Mouse (Mus musculus): ENCODE data around the gene Gja8. TPM values are rescaled to one million over a fixed set of nuclear protein-coding genes. Genes with fewer than 3 reads are reported as not detected.

The Gja8 gene
- total and polyA plus RNA-seq, 2 experiments from 2014 or later: 0.05 TPM

DNA sequence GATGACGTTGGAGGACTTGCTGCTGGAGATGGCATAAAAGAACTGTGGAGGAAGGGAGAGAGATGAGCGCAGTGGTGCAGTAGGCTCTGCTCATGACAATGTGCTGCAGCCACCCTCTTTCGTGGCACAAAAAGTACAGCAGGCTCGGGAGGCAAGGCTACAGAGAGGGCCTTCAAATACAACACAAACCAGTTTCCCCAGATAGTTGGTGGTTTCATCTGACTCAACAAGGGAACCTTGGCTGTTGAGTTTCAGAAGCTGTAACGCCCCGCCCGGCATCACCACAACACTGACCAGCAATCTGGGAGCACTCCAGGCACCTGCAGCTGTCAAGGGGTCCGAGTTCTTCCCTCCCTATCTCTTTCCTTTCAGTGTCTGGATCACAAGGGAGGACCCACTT, 53.3 kb downstream of the Gja8 start:
- Histone ChIP-seq H3K27ac (ENCODE audit: low read depth, low read length) (no peak overlapping the region), H3K9me3 (ENCODE audit: low read length) (no peaks in the 10 kb centered on the region), H3K36me3 (ENCODE audit: insufficient read depth, low read length) (peaks cover 63% of the 10 kb centered on the region), H3K27me3 (ENCODE audit: insufficient read depth, low read length) (no peaks in the 10 kb centered on the region), H3K9ac (replicated peaks; ENCODE audit: low read length, poor library complexity, severe bottlenecking) (no peak overlapping the region), H3K4me2 (ENCODE audit: low read depth, low read length, poor library complexity, severe bottlenecking) (no peak overlapping the region), H3K4me1 (ENCODE audit: insufficient read depth, low read length) (no peaks in the 10 kb centered on the region), H3K4me3 (ENCODE audit: low read depth, low read length) (no peak overlapping the region)
- TF ChIP-seq CTCF (IDR thresholded peaks at IDR 0.05): no peak
- DNase-seq (ENCODE audit: low spot score) (no peak), ATAC-seq (ENCODE audit: low FRiP score) (no peak)
- 97% methylated on average over 8 of the region's 8 CpGs for WGBS

DNA sequence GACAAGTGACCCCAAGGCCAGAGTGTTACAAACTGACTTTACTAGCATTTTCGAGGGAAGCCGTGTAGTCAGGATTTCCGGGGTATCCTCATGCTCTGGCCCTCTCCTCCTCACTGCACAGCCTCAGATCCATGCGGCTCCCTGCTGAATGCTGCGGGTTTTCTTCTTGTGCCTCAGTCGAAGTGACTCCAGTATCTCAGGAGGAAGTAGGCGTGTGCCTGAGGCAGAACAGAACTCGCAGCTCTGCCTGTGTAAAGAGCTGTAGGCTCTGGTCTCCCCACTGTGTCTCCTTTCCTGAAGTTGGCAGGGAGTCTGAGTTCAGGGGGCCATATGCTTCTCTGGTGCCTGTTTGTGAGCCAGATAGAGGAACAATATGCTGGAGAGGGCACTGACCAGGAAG, 54.8 kb downstream of the Gja8 start:
- DNase-seq (ENCODE audit: low spot score): no peak
- 87% methylated on average over 8 of the region's 8 CpGs for WGBS
- H3K4me3 ChIP-seq (ENCODE audit: low read depth, low read length): no peak overlapping the region
- H3K9ac ChIP-seq (replicated peaks; ENCODE audit: low read length, poor library complexity, severe bottlenecking): no peak overlapping the region
- H3K27ac ChIP-seq (ENCODE audit: low read depth, low read length): no peak overlapping the region
- H3K4me2 ChIP-seq (ENCODE audit: low read depth, low read length, poor library complexity, severe bottlenecking): no peak overlapping the region
- no peaks in the 10 kb centered on the region for H3K4me1 ChIP-seq (ENCODE audit: insufficient read depth, low read length)
- no peaks in the 10 kb centered on the region for H3K27me3 ChIP-seq (ENCODE audit: insufficient read depth, low read length)
- no peaks in the 10 kb centered on the region for H3K9me3 ChIP-seq (ENCODE audit: low read length)
- H3K36me3 ChIP-seq (ENCODE audit: insufficient read depth, low read length): peaks cover 60% of the 10 kb centered on the region
- ATAC-seq (ENCODE audit: low FRiP score): no peak
- no peak for TF ChIP-seq CTCF (IDR thresholded peaks at IDR 0.05)

DNA sequence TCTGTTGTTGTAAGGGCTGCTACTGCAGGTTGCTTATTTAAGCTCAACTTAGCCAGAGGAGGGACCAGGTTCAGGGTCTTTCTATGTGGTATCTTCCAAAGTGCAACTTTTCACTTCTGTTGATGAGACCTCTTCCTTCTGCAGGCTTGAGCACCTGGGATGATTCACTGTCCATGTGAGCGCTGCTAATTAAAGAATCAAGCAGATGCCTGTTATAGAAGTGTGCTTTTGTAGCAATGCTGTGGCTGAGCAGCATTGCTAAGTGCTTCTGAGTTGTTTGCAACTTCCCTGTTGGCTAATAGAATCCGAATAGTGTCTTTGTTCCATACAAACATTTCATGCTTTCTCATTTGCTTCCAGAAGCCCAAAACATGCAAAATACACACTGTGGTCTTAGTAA, 55.5 kb downstream of the Gja8 start:
- H3K27me3 ChIP-seq (ENCODE audit: insufficient read depth, low read length): no peaks in the 10 kb centered on the region
- TF ChIP-seq CTCF (IDR thresholded peaks at IDR 0.05): no peak
- no peaks in the 10 kb centered on the region for H3K9me3 ChIP-seq (ENCODE audit: low read length)
- no peak overlapping the region for H3K4me3 ChIP-seq (ENCODE audit: low read depth, low read length)
- ATAC-seq (ENCODE audit: low FRiP score): no peak
- no peak overlapping the region for H3K9ac ChIP-seq (replicated peaks; ENCODE audit: low read length, poor library complexity, severe bottlenecking)
- no peak overlapping the region for H3K27ac ChIP-seq (ENCODE audit: low read depth, low read length)
- peaks cover 58% of the 10 kb centered on the region for H3K36me3 ChIP-seq (ENCODE audit: insufficient read depth, low read length)
- WGBS: 97% methylated on average over 2 of the region's 2 CpGs
- no peaks in the 10 kb centered on the region for H3K4me1 ChIP-seq (ENCODE audit: insufficient read depth, low read length)
- no peak for DNase-seq (ENCODE audit: low spot score)
- H3K4me2 ChIP-seq (ENCODE audit: low read depth, low read length, poor library complexity, severe bottlenecking): no peak overlapping the region

DNA sequence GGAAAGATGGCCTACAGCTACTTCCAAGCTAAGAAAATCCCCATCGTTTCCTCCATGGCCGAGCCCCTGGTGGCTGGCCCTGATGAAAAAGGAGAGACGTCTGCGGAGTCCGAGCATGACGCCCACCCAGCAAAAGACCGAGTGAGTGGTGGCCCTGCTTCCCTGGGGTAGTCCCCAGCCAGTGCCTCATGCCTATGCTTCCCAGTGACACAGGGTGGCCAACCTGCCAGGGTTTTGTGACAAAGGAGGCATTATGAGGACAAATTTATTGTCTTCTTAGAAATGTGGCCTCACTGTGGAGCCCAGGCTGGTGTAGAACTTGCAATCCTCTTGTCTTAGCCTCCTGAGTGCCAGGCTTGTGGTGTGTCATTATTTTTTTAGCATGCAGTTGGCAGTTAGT, 56.7 kb downstream of the Gja8 start:
- H3K9me3 ChIP-seq (ENCODE audit: low read length): no peaks in the 10 kb centered on the region
- no peak for ATAC-seq (ENCODE audit: low FRiP score)
- no peak overlapping the region for H3K4me3 ChIP-seq (ENCODE audit: low read depth, low read length)
- peaks cover 52% of the 10 kb centered on the region for H3K36me3 ChIP-seq (ENCODE audit: insufficient read depth, low read length)
- 92% methylated on average over 7 of the region's 7 CpGs for WGBS
- H3K9ac ChIP-seq (replicated peaks; ENCODE audit: low read length, poor library complexity, severe bottlenecking): no peak overlapping the region
- DNase-seq (ENCODE audit: low spot score): no peak
- H3K4me1 ChIP-seq (ENCODE audit: insufficient read depth, low read length): no peaks in the 10 kb centered on the region
- H3K4me2 ChIP-seq (ENCODE audit: low read depth, low read length, poor library complexity, severe bottlenecking): no peak overlapping the region
- H3K27me3 ChIP-seq (ENCODE audit: insufficient read depth, low read length): no peaks in the 10 kb centered on the region
- TF ChIP-seq CTCF (IDR thresholded peaks at IDR 0.05): no peak
- no peak overlapping the region for H3K27ac ChIP-seq (ENCODE audit: low read depth, low read length)

DNA sequence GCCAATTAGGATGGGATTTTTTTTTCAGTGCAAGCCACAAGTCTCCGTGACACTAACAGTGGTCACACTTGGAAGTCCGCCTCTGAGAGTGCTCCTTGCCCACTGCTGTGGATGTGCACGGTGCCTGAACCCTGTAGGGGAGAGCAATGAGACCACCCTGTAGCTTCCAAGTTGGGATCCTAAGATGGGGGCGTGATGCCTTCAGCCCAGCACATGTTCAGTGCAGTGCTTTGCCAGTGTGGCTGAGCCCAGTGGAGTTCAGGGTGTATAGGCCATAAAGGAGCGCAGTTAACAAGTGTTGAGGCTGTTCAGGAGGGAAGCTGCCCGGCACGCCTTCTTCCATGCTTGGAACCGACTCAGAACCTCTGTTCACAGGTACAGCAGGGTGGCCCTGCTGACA, 57.3 kb downstream of the Gja8 start:
- DNase-seq (ENCODE audit: low spot score) (no peak), ATAC-seq (ENCODE audit: low FRiP score) (no peak)
- 93% methylated on average over 8 of the region's 8 CpGs for WGBS
- no peak for TF ChIP-seq CTCF (IDR thresholded peaks at IDR 0.05)
- Histone ChIP-seq H3K9me3 (ENCODE audit: low read length) (no peaks in the 10 kb centered on the region), H3K4me1 (ENCODE audit: insufficient read depth, low read length) (no peaks in the 10 kb centered on the region), H3K36me3 (ENCODE audit: insufficient read depth, low read length) (peaks cover 49% of the 10 kb centered on the region), H3K4me2 (ENCODE audit: low read depth, low read length, poor library complexity, severe bottlenecking) (no peak overlapping the region), H3K9ac (replicated peaks; ENCODE audit: low read length, poor library complexity, severe bottlenecking) (no peak overlapping the region), H3K27me3 (ENCODE audit: insufficient read depth, low read length) (no peaks in the 10 kb centered on the region), H3K4me3 (ENCODE audit: low read depth, low read length) (no peak overlapping the region), H3K27ac (ENCODE audit: low read depth, low read length) (no peak overlapping the region)

DNA sequence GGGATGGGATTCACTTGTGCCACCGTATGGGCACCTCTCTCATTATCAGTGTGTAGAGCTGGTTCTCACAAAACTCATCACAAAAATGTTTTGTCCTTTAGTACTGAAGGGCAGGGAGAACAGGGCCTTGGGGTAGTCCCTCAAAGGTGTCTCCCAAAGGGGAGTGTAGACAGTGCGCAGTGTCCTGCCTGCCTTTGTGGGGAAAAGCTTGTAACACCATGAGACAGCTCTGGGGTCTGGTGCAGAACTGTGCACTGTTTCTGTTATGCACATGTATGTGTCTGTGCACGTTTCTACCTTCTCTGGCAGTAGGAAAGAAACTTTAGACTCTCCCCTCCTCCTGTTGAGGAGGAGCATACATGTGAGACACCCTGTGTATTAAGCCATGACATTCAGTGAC, 58.0 kb downstream of the Gja8 start:
- no peak for TF ChIP-seq CTCF (IDR thresholded peaks at IDR 0.05)
- H3K4me1 ChIP-seq (ENCODE audit: insufficient read depth, low read length): no peaks in the 10 kb centered on the region
- H3K4me2 ChIP-seq (ENCODE audit: low read depth, low read length, poor library complexity, severe bottlenecking): no peak overlapping the region
- DNase-seq (ENCODE audit: low spot score) (no peak), ATAC-seq (ENCODE audit: low FRiP score) (no peak)
- no peaks in the 10 kb centered on the region for H3K27me3 ChIP-seq (ENCODE audit: insufficient read depth, low read length)
- no peak overlapping the region for H3K9ac ChIP-seq (replicated peaks; ENCODE audit: low read length, poor library complexity, severe bottlenecking)
- no peak overlapping the region for H3K4me3 ChIP-seq (ENCODE audit: low read depth, low read length)
- WGBS: 87% methylated on average over 3 of the region's 3 CpGs
- no peak overlapping the region for H3K27ac ChIP-seq (ENCODE audit: low read depth, low read length)
- H3K36me3 ChIP-seq (ENCODE audit: insufficient read depth, low read length): peaks cover 43% of the 10 kb centered on the region
- no peaks in the 10 kb centered on the region for H3K9me3 ChIP-seq (ENCODE audit: low read length)

Other genes with a start within 250 kb of the Gja8 start
- 33.1 and 46.0 TPM in 2 replicates for gene Pias3, start 229.6 kb downstream of the Gja8 start, total RNA-seq (2014; rRNA removed)
- gene Pias3, start 229.6 kb downstream of the Gja8 start, polyA plus RNA-seq (2015; fragmentation: Nextera tagmentation; extraction: Ambion mirVana): 44.2 and 49.7 TPM in 2 replicates
- 6.5 and 11.9 TPM in 2 replicates for gene Nudt17, start 217.5 kb downstream of the Gja8 start, total RNA-seq (2014; rRNA removed)
- 18.5 and 20.6 TPM in 2 replicates for gene Nudt17, start 217.5 kb downstream of the Gja8 start, polyA plus RNA-seq (2015; fragmentation: Nextera tagmentation; extraction: Ambion mirVana)
- 12.6 and 14.7 TPM in 2 replicates for gene Polr3c, start 198.4 kb downstream of the Gja8 start, total RNA-seq (2014; rRNA removed)
- gene Polr3c, start 198.4 kb downstream of the Gja8 start, polyA plus RNA-seq (2015; fragmentation: Nextera tagmentation; extraction: Ambion mirVana): 26.4 and 30.7 TPM in 2 replicates
- 59.6 and 63.4 TPM in 2 replicates for gene Rnf115, start 198.4 kb downstream of the Gja8 start, total RNA-seq (2014; rRNA removed)
- 71.8 and 76.5 TPM in 2 replicates for gene Rnf115, start 198.4 kb downstream of the Gja8 start, polyA plus RNA-seq (2015; fragmentation: Nextera tagmentation; extraction: Ambion mirVana)
- gene Pdzk1, start 96.7 kb downstream of the Gja8 start, total RNA-seq (2014; rRNA removed): 0.27 TPM in 1 of 2 replicates, not detected in the other
- gene Pdzk1, start 96.7 kb downstream of the Gja8 start, polyA plus RNA-seq (2015; fragmentation: Nextera tagmentation; extraction: Ambion mirVana): 0.14 TPM in 1 of 2 replicates, not detected in the other
- gene Cd160, start 96.7 kb downstream of the Gja8 start, total RNA-seq (2014; rRNA removed): not detected in 2 replicates
- 0.06 and 0.21 TPM in 2 replicates for gene Cd160, start 96.7 kb downstream of the Gja8 start, polyA plus RNA-seq (2015; fragmentation: Nextera tagmentation; extraction: Ambion mirVana)
- gene Gja5, start 21.3 kb downstream of the Gja8 start, total RNA-seq (2014; rRNA removed): 0.80 and 0.88 TPM in 2 replicates
- 0.93 and 2.1 TPM in 2 replicates for gene Gja5, start 21.3 kb downstream of the Gja8 start, polyA plus RNA-seq (2015; fragmentation: Nextera tagmentation; extraction: Ambion mirVana)
- gene Gpr89, start 20.7 kb downstream of the Gja8 start, total RNA-seq (2014; rRNA removed): 23.2 and 28.9 TPM in 2 replicates
- 34.1 and 35.9 TPM in 2 replicates for gene Gpr89, start 20.7 kb downstream of the Gja8 start, polyA plus RNA-seq (2015; fragmentation: Nextera tagmentation; extraction: Ambion mirVana)
- 14.7 and 20.3 TPM in 2 replicates for gene Acp6, start 232.8 kb upstream of the Gja8 start, total RNA-seq (2014; rRNA removed)
- gene Acp6, start 232.8 kb upstream of the Gja8 start, polyA plus RNA-seq (2015; fragmentation: Nextera tagmentation; extraction: Ambion mirVana): 12.6 and 13.7 TPM in 2 replicates